Mouse (Mus musculus) kidney, adult 2 months (tissue): Measurements from ENCODE around the gene Slc29a1.

Source experiments
- CTCF ChIP-seq: fragments of 200-500 bp; conservative IDR thresholded peaks from 2 replicates; pipeline ENCODE4 v1.5.1; 2011; ENCODE audit warnings: low read depth, mild to moderate bottlenecking, control low read depth, low read length, moderate library complexity, mixed read lengths; ENCODE audit not compliant: insufficient read depth, insufficient read length
- POLR2A ChIP-seq: fragments of 200-500 bp; IDR thresholded peaks from one replicate; pipeline ENCODE4 v1.6.1; 2011; ENCODE audit warnings: low read depth, low read length, control low read depth

GRCm38 (mm10) chr17:45544001-45544872, 55.2 kb downstream of the Slc29a1 start:
- TF ChIP-seq POLR2A (no peak), CTCF (no peak)
